Mouse (Mus musculus): ENCODE measurements around the gene Auts2.

Gene Auts2

DNA sequence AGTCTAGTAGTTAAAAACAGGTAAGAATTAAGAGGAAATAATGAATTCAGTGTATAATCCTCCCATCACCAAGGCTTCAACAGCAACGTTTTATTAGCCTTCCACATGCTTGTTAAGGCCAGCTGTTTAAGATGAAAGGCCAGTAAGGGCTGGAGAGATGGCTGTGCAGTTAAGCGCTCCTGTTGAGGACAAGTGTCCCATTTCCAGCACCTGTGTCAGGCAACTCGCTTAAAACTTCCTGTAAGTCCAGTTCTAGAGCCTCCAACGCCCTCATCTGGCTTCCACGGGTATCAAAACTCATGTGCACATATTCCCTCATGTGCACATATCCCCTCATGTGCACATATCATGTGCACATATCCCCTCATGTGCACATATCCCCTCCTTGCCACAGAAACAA lies 41.1 kb downstream of the Auts2 start:
- in situ Hi-C loops (cut with MboI; ENCODE audit: low sequenced_read_pairs) = no loop called here

GRCm38 (mm10) chr5:132500817-132501231 lies 42.3 kb downstream of the Auts2 start:
- in situ Hi-C loops (cut with MboI; ENCODE audit: low sequenced_read_pairs) = no loop called here

GRCm38 (mm10) chr5:132498896-132499295 lies 44.2 kb downstream of the Auts2 start:
- in situ Hi-C loops (cut with MboI; ENCODE audit: low sequenced_read_pairs) = no loop called here

GRCm38 (mm10) chr5:132498045-132498444 lies 45.1 kb downstream of the Auts2 start:
- in situ Hi-C loops (cut with MboI; ENCODE audit: low sequenced_read_pairs) = no loop called here

DNA sequence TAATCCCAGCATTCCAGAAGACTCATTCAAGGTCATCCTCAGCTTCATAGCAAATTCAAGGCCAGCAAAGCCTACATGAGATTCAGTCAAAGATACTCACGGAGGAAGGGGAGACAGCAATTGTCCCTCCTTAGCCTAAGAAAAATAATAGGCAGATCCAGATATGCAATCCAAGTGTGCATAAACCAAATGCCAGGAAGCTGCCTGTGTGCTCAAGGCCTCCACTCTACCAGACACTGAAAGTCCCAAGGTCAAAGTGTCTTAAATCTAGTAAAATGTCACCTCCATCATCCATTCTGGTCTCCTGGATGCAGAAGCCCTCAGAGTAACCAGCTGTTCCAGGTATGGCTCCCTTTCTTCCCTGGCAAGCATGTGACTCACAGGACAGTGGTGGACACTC lies 50.4 kb downstream of the Auts2 start:
- in situ Hi-C loops (cut with MboI; ENCODE audit: low sequenced_read_pairs) = no loop called here

DNA sequence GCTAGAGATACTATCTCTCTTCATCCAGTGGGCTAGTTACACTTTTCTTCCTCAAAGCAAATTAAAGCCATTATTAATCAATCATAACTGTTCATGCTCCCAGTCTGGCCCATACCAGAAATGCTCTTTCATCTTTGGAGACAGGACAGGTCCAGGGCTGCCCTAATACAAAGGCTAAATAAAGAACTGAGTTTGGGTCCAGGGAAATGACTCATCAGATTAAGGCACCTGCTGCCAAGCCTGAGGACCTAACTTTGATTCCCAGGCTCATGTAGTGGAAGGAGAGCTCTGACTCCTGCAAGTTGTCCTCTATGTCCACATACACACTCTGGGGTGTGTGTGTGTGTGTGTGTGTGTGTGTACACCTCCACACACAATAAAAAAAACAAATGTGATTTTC lies 51.1 kb downstream of the Auts2 start:
- in situ Hi-C loops (cut with MboI; ENCODE audit: low sequenced_read_pairs) = no loop called here

DNA sequence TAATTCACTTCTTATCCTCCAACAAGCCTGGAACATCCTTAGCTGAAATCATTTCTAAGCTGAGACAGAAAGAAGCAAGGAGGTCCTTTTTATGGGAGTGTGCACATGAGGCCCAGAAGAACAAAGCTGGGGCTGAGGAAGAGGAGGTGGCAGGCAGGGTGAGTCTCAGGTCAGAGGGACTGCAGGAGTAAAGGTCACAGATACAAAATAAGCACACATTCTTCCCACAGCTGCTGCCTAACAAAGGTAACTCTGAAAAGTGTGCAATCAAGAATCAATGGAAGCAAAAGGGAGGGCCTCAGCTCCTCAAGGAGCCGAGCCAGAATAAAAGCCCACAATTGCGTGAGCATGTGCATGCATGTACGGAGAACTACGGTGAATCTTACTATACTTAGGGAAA lies 51.6 kb downstream of the Auts2 start:
- in situ Hi-C loops (cut with MboI; ENCODE audit: low sequenced_read_pairs) = no loop called here

DNA sequence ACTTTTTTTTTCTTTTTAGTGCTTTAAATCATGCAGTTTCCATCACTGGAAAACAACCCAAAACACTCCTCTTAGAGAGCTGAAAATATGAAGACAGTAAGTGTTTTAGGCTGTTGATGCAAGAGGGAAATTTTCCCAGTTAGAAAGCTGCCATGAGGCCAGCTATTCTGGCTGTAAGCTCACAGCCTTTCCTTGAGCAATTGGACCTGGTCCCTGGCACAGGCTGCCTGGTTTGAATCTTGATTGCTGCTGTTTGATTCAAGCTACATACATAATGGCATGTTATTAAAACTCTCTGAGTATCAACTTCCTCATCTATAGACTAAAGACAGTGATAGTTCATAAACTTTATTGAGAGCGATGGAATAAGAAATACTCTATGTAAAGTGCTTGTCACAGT lies 52.8 kb downstream of the Auts2 start:
- in situ Hi-C loops (cut with MboI; ENCODE audit: low sequenced_read_pairs) = no loop called here

GRCm38 (mm10) chr5:132489736-132490313 lies 53.3 kb downstream of the Auts2 start:
- in situ Hi-C loops (cut with MboI; ENCODE audit: low sequenced_read_pairs) = no loop called here

GRCm38 (mm10) chr5:132486831-132487230 lies 56.3 kb downstream of the Auts2 start:
- in situ Hi-C loops (cut with MboI; ENCODE audit: low sequenced_read_pairs) = no loop called here

DNA sequence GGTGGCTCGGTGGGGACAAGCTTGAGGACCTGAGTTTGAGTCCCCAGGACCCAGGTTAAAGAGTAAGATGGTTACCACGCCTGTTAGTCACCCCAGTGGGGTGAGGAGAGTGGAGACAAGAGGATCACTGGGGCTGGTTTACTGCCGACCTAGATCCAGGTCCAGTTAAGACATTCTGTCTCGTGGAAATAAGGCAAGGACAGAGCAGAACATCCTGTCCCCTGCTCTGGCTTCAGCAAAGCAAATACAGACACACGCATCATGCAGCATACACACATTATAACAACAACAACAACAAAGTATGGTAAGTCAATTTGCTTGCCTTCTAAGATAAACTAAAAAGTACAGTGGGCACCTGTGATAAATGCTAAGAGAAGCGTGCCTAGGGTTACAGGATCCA lies 57.1 kb downstream of the Auts2 start:
- in situ Hi-C loops (cut with MboI; ENCODE audit: low sequenced_read_pairs) = no loop called here

GRCm38 (mm10) chr5:132485448-132485847 lies 57.7 kb downstream of the Auts2 start:
- in situ Hi-C loops (cut with MboI; ENCODE audit: low sequenced_read_pairs) = no loop called here

- in situ Hi-C loops (cut with MboI; ENCODE audit: low sequenced_read_pairs) = no loop called here
These were observed 61.7 kb downstream of the Auts2 start for GRCm38 (mm10) chr5:132481476-132481875.

GRCm38 (mm10) chr5:132480461-132480860 lies 62.7 kb downstream of the Auts2 start:
- in situ Hi-C loops (cut with MboI; ENCODE audit: low sequenced_read_pairs) = no loop called here

DNA sequence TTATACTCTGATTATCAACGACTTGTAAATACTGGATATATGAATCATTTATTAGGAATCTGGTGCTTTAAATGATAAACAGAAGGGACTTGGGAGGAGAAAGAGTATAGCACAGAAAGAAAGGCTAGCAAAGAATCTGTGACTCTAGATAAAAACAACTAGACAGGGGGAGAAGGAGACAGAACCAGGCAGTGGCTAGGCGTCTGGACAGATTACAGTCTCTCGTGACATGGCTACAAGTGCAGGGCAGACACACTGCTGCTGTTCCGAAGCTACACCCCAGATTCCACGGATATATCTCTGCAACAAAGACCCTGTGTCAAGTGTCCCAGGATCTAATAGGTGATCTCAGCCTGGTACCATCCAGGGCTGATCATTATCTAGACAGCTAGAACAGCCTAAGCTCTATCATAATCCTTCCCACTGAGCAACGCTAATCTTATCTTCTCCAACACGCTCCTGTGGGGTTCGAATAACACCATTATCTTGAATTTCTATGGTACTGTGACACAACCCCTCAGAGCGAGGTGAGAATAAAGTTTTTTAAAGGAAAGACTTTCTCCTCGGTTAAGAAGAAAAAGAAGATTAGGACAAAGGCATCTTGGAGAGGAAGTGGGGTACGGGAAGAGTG lies 63.8 kb downstream of the Auts2 start:
- in situ Hi-C loops (cut with MboI; ENCODE audit: low sequenced_read_pairs) = no loop called here

- in situ Hi-C loops (cut with MboI; ENCODE audit: low sequenced_read_pairs) = no loop called here
These were observed 65.6 kb downstream of the Auts2 start for GRCm38 (mm10) chr5:132477533-132477932.

DNA sequence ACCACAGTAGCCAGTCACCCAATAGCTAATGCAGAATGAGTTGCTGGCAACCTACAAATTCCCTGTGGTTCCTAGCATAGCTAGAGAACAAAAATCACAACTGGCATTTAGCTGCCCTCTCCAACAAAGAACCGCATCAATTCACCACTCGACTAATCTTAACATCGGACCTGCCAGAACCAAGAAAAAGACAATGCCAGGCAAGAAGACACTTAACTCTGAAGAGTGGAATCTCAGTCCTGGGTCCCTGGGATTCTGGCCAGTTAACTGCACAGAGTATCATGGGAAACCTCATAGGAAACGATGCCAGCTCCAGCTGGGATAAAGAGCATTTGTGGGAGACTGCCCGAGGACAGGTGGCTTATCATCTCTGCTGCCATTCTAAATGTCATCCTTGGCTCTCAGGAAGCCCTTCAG lies 70.2 kb downstream of the Auts2 start:
- in situ Hi-C loops (cut with MboI; ENCODE audit: low sequenced_read_pairs) = no loop called here

GRCm38 (mm10) chr5:132472184-132472829 lies 70.8 kb downstream of the Auts2 start:
- in situ Hi-C loops (cut with MboI; ENCODE audit: low sequenced_read_pairs) = no loop called here

- in situ Hi-C loops (cut with MboI; ENCODE audit: low sequenced_read_pairs) = no loop called here
These were observed 75.8 kb downstream of the Auts2 start for GRCm38 (mm10) chr5:132467364-132467743.

GRCm38 (mm10) chr5:132466427-132467363 lies 76.4 kb downstream of the Auts2 start:
- in situ Hi-C loops (cut with MboI; ENCODE audit: low sequenced_read_pairs) = no loop called here

DNA sequence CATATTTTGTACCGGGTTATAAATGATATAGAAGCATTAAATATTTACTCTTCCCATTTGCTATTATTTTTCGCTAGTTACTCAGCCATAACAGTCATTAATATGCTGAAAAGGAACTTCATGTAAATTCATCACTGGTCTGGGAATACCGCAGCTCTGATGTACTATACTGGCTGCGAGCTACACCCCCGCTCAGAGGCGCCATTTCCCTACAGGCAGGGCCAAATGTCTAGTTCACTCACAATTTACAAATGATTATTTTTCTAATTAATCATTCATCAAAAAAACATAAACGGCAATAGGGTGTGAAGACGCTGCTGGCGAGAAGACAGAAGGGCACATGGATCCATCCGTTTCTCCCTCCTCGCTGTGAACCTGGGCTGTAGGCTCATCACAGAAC lies 80.6 kb downstream of the Auts2 start:
- in situ Hi-C loops (cut with MboI; ENCODE audit: low sequenced_read_pairs) = no loop called here

Data from CH12F3 (cell line).